Mouse (Mus musculus): ENCODE data around the gene Atpaf1.
A peak's percentile ranks its signal among the peaks of the same experiment; 100 is the strongest.

Gene Atpaf1

GRCm38 (mm10) chr4:115784769-115785510 lies at the start of gene Atpaf1:
Atpaf1 (plus strand) TSS chr4:115784812.
- ATAC-seq (ENCODE audit: insufficient number of reproducible peaks, low FRiP score, low TSS enrichment) = peak; percentile 88

GRCm38 (mm10) chr4:115734867-115735266 lies 49.7 kb upstream of the Atpaf1 start:
- ATAC-seq (ENCODE audit: insufficient number of reproducible peaks, low FRiP score, low TSS enrichment) = no peak

GRCm38 (mm10) chr4:115737551-115738041 lies 47.0 kb upstream of the Atpaf1 start, which contains the start of gene Efcab14:
Efcab14 (plus strand) TSS chr4:115737744.
- ATAC-seq (ENCODE audit: insufficient number of reproducible peaks, low FRiP score, low TSS enrichment) = peak; percentile 97

GRCm38 (mm10) chr4:115738481-115738985 lies 46.1 kb upstream of the Atpaf1 start:
- no peak for ATAC-seq (ENCODE audit: insufficient number of reproducible peaks, low FRiP score, low TSS enrichment)

- ATAC-seq (ENCODE audit: insufficient number of reproducible peaks, low FRiP score, low TSS enrichment) = no peak
Observed at GRCm38 (mm10) chr4:115742658-115743057, 42.0 kb upstream of the Atpaf1 start.

- no peak for ATAC-seq (ENCODE audit: insufficient number of reproducible peaks, low FRiP score, low TSS enrichment)
Observed at GRCm38 (mm10) chr4:115743096-115743495, 41.5 kb upstream of the Atpaf1 start.

- no peak for ATAC-seq (ENCODE audit: insufficient number of reproducible peaks, low FRiP score, low TSS enrichment)
Observed at GRCm38 (mm10) chr4:115748181-115748580, 36.4 kb upstream of the Atpaf1 start.

GRCm38 (mm10) chr4:115749336-115749735 lies 35.3 kb upstream of the Atpaf1 start:
- ATAC-seq (ENCODE audit: insufficient number of reproducible peaks, low FRiP score, low TSS enrichment) = no peak

GRCm38 (mm10) chr4:115754101-115754500 lies 30.5 kb upstream of the Atpaf1 start:
- ATAC-seq (ENCODE audit: insufficient number of reproducible peaks, low FRiP score, low TSS enrichment) = no peak

GRCm38 (mm10) chr4:115754851-115755250 lies 29.8 kb upstream of the Atpaf1 start:
- ATAC-seq (ENCODE audit: insufficient number of reproducible peaks, low FRiP score, low TSS enrichment) = no peak

GRCm38 (mm10) chr4:115761206-115761605 lies 23.4 kb upstream of the Atpaf1 start:
- no peak for ATAC-seq (ENCODE audit: insufficient number of reproducible peaks, low FRiP score, low TSS enrichment)

GRCm38 (mm10) chr4:115764581-115764980 lies 20.0 kb upstream of the Atpaf1 start:
- ATAC-seq (ENCODE audit: insufficient number of reproducible peaks, low FRiP score, low TSS enrichment) = no peak

- ATAC-seq (ENCODE audit: insufficient number of reproducible peaks, low FRiP score, low TSS enrichment) = no peak
Observed at GRCm38 (mm10) chr4:115767647-115768467, 16.8 kb upstream of the Atpaf1 start.

GRCm38 (mm10) chr4:115775056-115775455 lies 9.6 kb upstream of the Atpaf1 start:
- ATAC-seq (ENCODE audit: insufficient number of reproducible peaks, low FRiP score, low TSS enrichment) = no peak

- no peak for ATAC-seq (ENCODE audit: insufficient number of reproducible peaks, low FRiP score, low TSS enrichment)
Observed at GRCm38 (mm10) chr4:115777627-115778026, 7.0 kb upstream of the Atpaf1 start.

- ATAC-seq (ENCODE audit: insufficient number of reproducible peaks, low FRiP score, low TSS enrichment) = no peak
Observed at GRCm38 (mm10) chr4:115780269-115780668, 4.3 kb upstream of the Atpaf1 start.

GRCm38 (mm10) chr4:115780918-115781317 lies 3.7 kb upstream of the Atpaf1 start, which contains the start of gene Tex38:
Tex38 (minus strand) TSS chr4:115781018.
- no peak for ATAC-seq (ENCODE audit: insufficient number of reproducible peaks, low FRiP score, low TSS enrichment)

GRCm38 (mm10) chr4:115782026-115782805 lies 2.4 kb upstream of the Atpaf1 start:
- ATAC-seq (ENCODE audit: insufficient number of reproducible peaks, low FRiP score, low TSS enrichment) = no peak

GRCm38 (mm10) chr4:115785511-115786034 lies 961 bp downstream of the Atpaf1 start:
- no peak for ATAC-seq (ENCODE audit: insufficient number of reproducible peaks, low FRiP score, low TSS enrichment)

- no peak for ATAC-seq (ENCODE audit: insufficient number of reproducible peaks, low FRiP score, low TSS enrichment)
Observed at GRCm38 (mm10) chr4:115790864-115791263, 6.3 kb downstream of the Atpaf1 start.
